Mouse (Mus musculus): ENCODE measurements around the gene Lhfp.

DNA sequence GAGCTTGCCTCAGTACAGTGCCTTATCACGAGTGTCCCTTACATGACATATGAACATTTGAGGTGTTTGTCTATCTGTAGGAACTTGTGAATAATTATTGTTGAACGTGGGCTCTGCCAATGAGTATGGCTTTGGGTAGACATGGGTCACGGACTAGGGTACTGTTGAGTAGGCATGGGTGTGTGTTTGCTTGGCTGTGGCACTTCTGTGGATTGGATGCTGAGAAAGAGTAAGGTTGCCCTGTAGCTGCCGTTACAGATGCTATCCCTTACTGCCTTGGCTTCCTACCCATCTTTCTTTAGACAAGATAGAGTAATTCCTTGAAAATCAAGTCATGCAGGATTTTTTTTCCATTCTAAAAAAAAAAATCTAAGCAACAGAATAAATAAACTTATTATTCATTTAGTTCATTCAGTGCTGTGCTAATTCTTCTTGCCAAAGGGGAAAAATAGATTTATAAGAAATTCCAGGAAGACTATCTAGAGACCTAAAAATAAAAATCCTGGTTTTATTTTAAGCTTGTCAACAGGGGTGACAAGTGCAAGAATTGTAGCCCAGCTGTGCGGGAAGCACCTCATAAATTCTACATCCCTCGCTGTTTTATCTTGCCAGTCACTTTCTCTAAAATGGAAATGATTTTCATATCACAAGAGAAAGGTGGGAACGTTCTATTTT lies 45.3 kb downstream of the Lhfp start:
- TF ChIP-seq CTCF (IDR thresholded peaks at IDR 0.05; ENCODE audit: borderline replicate concordance, extremely low read depth, insufficient read depth, insufficient read length) (no peak), POLR2A (IDR thresholded peaks at IDR 0.05; ENCODE audit: borderline replicate concordance, extremely low read depth, insufficient read depth, insufficient read length, poor library complexity, severe bottlenecking) (no peak)

Data from brain, embryonic 14.5 days (tissue).